Mouse (Mus musculus) naive thymus-derived CD4-positive, alpha-beta T cell, adult 5 months (primary cell): ENCODE data around the gene Fam155a. TPM values are rescaled to one million over a fixed set of nuclear protein-coding genes. Genes with fewer than 3 reads are reported as not detected.

Source experiments
- polyA plus RNA-seq: library from polyadenylated mRNA; unstranded; fragments of 100-300 nt; shearing (Covaris generic); gene quantifications from one replicate; pipeline ENCODE4 v1.2.1, GENCODE M21; 2017

Fam155a gene
- not detected for polyA plus RNA-seq

GRCm38 (mm10) chr8:9770999-9771605, at the start of gene Fam155a:
TSS of gene Fam155a (minus strand) at chr8:9771161.

Other genes starting within 250 kb of the Fam155a start
- gene Gm10217, start 93.1 kb upstream of the Fam155a start, polyA plus RNA-seq = not detected
- gene Lig4, start 206.5 kb upstream of the Fam155a start, polyA plus RNA-seq = 1.5 TPM
- gene Abhd13, start 206.5 kb upstream of the Fam155a start, polyA plus RNA-seq = 16.5 TPM
- not detected for gene Tnfsf13b, start 235.3 kb upstream of the Fam155a start, polyA plus RNA-seq